Mouse (Mus musculus): Measurements from ENCODE around the gene Cab39. TPM values are rescaled to one million over a fixed set of nuclear protein-coding genes. Genes with fewer than 3 reads are reported as not detected.

The Cab39 gene
- total and polyA plus RNA-seq, 3 experiments: 90.2 to 239 (median 111) TPM

GRCm38 (mm10) chr1:85761665-85762064 lies 31.6 kb upstream of the Cab39 start:
- no peak for TF ChIP-seq ZC3H11A (IDR thresholded peaks at IDR 0.05; ENCODE audit: low read depth, low read length)
- TF ChIP-seq CHD2 (IDR thresholded peaks at IDR 0.05; ENCODE audit: low read length): peak; percentile 73
- TF ChIP-seq USF2 (conservative IDR thresholded peaks at IDR 0.05; ENCODE audit: low read depth, low read length): no peak
- peak; percentile 95 for TF ChIP-seq MEF2A (IDR thresholded peaks at IDR 0.05; ENCODE audit: borderline replicate concordance, low read depth, low read length)
- TF ChIP-seq SIN3A (IDR thresholded peaks at IDR 0.05; ENCODE audit: low read length): peak; percentile 92
- peak; percentile 56; the same call in 1 of the 2 replicates for TF ChIP-seq NELFE (IDR thresholded peaks at IDR 0.05; ENCODE audit: low read depth, low read length)
- no peak; the same call in 1 of the 2 replicates for TF ChIP-seq ZNF384 (IDR thresholded peaks at IDR 0.05; ENCODE audit: low read depth, low read length)
- TF ChIP-seq JUND (conservative IDR thresholded peaks at IDR 0.05; ENCODE audit: low read depth, low read length): no peak; the same call in 1 of the 2 replicates
- TF ChIP-seq PAX5 (IDR thresholded peaks at IDR 0.05; ENCODE audit: low read length): no peak
- TF ChIP-seq ZKSCAN1 (IDR thresholded peaks at IDR 0.05; ENCODE audit: borderline replicate concordance, low read depth, low read length): no peak
- peak; percentile 83 for TF ChIP-seq MYC (IDR thresholded peaks at IDR 0.05; ENCODE audit: low read depth, low read length)
- TF ChIP-seq JUN (IDR thresholded peaks at IDR 0.05; ENCODE audit: insufficient read depth, low read depth, low read length): 0 out of 2 replicates have a peak, but pooled peaks have one; percentile 28
- 0 out of 2 replicates have a peak, but pooled peaks have one; percentile 69 for TF ChIP-seq UBTF (IDR thresholded peaks at IDR 0.05; ENCODE audit: low read depth, low read length)
- TF ChIP-seq CTCF (conservative IDR thresholded peaks at IDR 0.05 in 1 of 2, IDR thresholded peaks at IDR 0.05 in 1 of 2; ENCODE audit: low read depth in 2 of 2, low read length in 2 of 2): no peak
- peak; percentile 80; the same call in 1 of the 2 replicates for TF ChIP-seq MAX (IDR thresholded peaks at IDR 0.05; ENCODE audit: low read length)
- peak; percentile 91 for TF ChIP-seq MAFK (IDR thresholded peaks at IDR 0.05; ENCODE audit: insufficient replicate concordance, low read length)
- TF ChIP-seq ETS1 (conservative IDR thresholded peaks at IDR 0.05; ENCODE audit: low read depth, low read length): peak; percentile 89
- peak; percentile 91 for TF ChIP-seq EP300 (IDR thresholded peaks at IDR 0.05; ENCODE audit: low read length)
- peak; percentile 64 for TF ChIP-seq BHLHE40 (IDR thresholded peaks at IDR 0.05; ENCODE audit: low read depth, low read length)
- TF ChIP-seq USF1 (IDR thresholded peaks at IDR 0.05; ENCODE audit: low read depth, low read length): no peak
- TF ChIP-seq TCF12 (IDR thresholded peaks at IDR 0.05; ENCODE audit: low read depth, low read length): peak; percentile 86
- peak; percentile 80 for TF ChIP-seq IRF4 (IDR thresholded peaks at IDR 0.05; ENCODE audit: low read depth, low read length)
- peak; percentile 19; the same call in 1 of the 2 replicates for TF ChIP-seq SMC3 (IDR thresholded peaks at IDR 0.05; ENCODE audit: low read depth, low read length)
- peak; percentile 81; the same call in 1 of the 2 replicates for TF ChIP-seq MXI1 (IDR thresholded peaks at IDR 0.05; ENCODE audit: low read depth, low read length)
- peak; percentile 17 for TF ChIP-seq RAD21 (IDR thresholded peaks at IDR 0.05; ENCODE audit: low read depth, low read length)
- TF ChIP-seq CHD1 (IDR thresholded peaks at IDR 0.05; ENCODE audit: low read depth, low read length): peak; percentile 87
- 0 out of 2 replicates have a peak, but pooled peaks have one; percentile 53 for TF ChIP-seq KAT2A (IDR thresholded peaks at IDR 0.05; ENCODE audit: insufficient replicate concordance, low read length)
- peak; percentile 42; the same call in 1 of the 2 replicates for TF ChIP-seq POLR2A (IDR thresholded peaks at IDR 0.05; ENCODE audit: low read depth, low read length)
- TF ChIP-seq GABPA (IDR thresholded peaks at IDR 0.05; ENCODE audit: insufficient replicate concordance, low read depth, low read length): no peak
- 0 out of 2 replicates have a peak, but pooled peaks have one; percentile 43 for TF ChIP-seq TBP (conservative IDR thresholded peaks at IDR 0.05; ENCODE audit: low read depth, low read length)
- TF ChIP-seq MAZ (IDR thresholded peaks at IDR 0.05; ENCODE audit: low read depth, low read length): peak; percentile 89; the same call in 1 of the 2 replicates
- peak; percentile 56 for TF ChIP-seq ELF1 (IDR thresholded peaks at IDR 0.05; ENCODE audit: low read depth, low read length)
- TF ChIP-seq NRF1 (IDR thresholded peaks at IDR 0.05; ENCODE audit: low read depth, low read length): 0 out of 2 replicates have a peak, but pooled peaks have one; percentile 22
- no peak for TF ChIP-seq POLR2AphosphoS2 (IDR thresholded peaks at IDR 0.05; ENCODE audit: low read depth, low read length)
- peak; percentile 52; the same call in 1 of the 2 replicates for TF ChIP-seq RCOR1 (conservative IDR thresholded peaks at IDR 0.05; ENCODE audit: low read depth, low read length)
- peak; percentile 31 for TF ChIP-seq HCFC1 (IDR thresholded peaks at IDR 0.05; ENCODE audit: low read depth, low read length)
- no peak for TF ChIP-seq E2F4 (IDR thresholded peaks at IDR 0.05; ENCODE audit: insufficient replicate concordance, low read depth, low read length)
- TF ChIP-seq ZMIZ1 (IDR thresholded peaks at IDR 0.05; ENCODE audit: low read depth, low read length): 0 out of 2 replicates have a peak, but pooled peaks have one; percentile 54
- H3K9me3 ChIP-seq (replicated peaks; ENCODE audit: low read length): no peaks in the 10 kb centered on the region
- no peak overlapping the region for H3K4me3 ChIP-seq (replicated peaks in 1 of 3; ENCODE audit: low read depth in 2 of 3, low read length in 2 of 3, poor library complexity in 1 of 3)
- H3K4me1 ChIP-seq (ENCODE audit: control insufficient read depth in 1 of 2, insufficient read depth in 2 of 2): peaks cover 28 to 81% of the 10 kb centered on the region in 2 experiments
- no peak overlapping the region for H3K9ac ChIP-seq (ENCODE audit: insufficient read depth, low read depth)
- H3K27ac ChIP-seq (ENCODE audit: insufficient read depth, low read depth): peak overlapping the region; percentile 45; the same call in 1 of the 2 replicates
- in situ Hi-C loops (cut with MboI; ENCODE audit: low pct_ligation_motif_present, low pct_unique_long_range_greater_than_20kb, low sequenced_read_pairs) (no loop called here), dilution Hi-C loops (cut with MboI; ENCODE audit: extremely low pct_ligation_motif_present, extremely low pct_unique_long_range_greater_than_20kb, low sequenced_read_pairs) (no loop called here)
- peak; percentile 94 for DNase-seq (ENCODE audit: extremely low read depth)
- H3K4me2 ChIP-seq (ENCODE audit: insufficient read depth, low read depth, poor library complexity, severe bottlenecking): peak overlapping the region; percentile 63
- H3K79me2 ChIP-seq (replicated peaks; ENCODE audit: control insufficient read depth, extremely low read depth, insufficient read depth, poor library complexity, severe bottlenecking): no peaks in the 10 kb centered on the region
- no peaks in the 10 kb centered on the region for H3K27me3 ChIP-seq (replicated peaks)
- H3K36me3 ChIP-seq (replicated peaks in 1 of 2; ENCODE audit: control insufficient read depth in 1 of 2, insufficient read depth in 1 of 2, low read length in 1 of 2): no peaks in the 10 kb centered on the region
